Mouse (Mus musculus) adrenal gland, postnatal 25 days (tissue): ENCODE data around the gene Kcnj15. TPM values are rescaled to one million over a fixed set of nuclear protein-coding genes. Genes with fewer than 3 reads are reported as not detected.

Source experiments
- DNase-seq: peaks from one replicate; pipeline ENCODE4 v3.0.0; 2021; ENCODE audit warnings: mixed read lengths
- total RNA-seq: library from RNA; stranded (reverse); gene quantifications from 2 replicates; pipeline ENCODE4 v1.2.3, GENCODE M21; 2021

Gene Kcnj15
- total RNA-seq, 1 experiment from 2014 or later: 0.88 TPM

DNA sequence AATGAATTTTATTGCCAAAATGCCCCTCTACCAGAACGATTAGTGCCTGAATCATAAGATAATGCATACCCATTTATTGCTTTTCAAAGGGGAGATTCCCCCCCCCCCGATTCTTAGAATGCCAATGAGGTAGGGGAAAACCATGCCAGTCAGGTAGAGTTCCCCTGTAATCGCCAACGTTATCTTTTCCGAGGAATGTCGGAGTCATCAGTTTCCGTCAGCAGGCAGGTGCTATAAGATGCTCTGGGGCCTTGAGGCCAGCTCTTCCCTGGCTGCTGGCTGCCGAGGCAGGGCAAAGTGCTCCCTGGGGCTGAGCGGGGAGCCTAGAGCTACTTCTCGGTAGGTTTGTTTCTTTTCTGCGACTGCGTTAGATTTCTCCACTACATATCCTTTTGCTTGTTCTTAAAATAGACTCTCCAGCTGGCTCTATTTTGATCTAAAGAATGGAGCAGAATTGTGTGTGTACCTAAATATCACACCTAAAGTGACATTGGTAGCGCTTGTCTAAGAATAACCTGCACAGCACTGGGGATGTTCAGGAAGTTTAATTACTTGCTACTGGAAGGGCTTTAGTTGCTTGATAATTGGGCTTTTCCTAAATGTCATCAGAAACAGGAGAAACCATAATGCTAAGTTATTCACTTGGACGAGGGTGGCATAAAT lies 35.6 kb downstream of the Kcnj15 start:
- DNase-seq: no peak

DNA sequence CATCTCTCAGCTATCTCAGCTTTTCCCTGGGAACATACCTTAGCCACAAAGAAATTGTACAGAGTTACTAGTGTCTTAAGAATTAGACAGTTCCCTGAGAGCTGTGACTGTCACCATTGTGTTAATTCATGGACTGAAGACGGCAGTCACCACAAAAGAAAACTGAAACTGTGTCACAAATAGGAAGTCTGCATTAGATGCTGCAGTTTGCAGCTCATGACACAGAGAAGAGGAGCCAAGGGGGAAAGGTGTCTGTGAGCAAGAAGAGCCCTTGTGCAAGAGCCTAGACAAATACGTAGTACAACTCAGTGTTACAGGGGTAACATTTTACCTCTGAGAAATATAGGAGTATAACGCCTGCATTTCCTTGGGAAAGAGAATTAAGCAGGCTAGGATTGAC lies 40.3 kb downstream of the Kcnj15 start:
- no peak for DNase-seq

DNA sequence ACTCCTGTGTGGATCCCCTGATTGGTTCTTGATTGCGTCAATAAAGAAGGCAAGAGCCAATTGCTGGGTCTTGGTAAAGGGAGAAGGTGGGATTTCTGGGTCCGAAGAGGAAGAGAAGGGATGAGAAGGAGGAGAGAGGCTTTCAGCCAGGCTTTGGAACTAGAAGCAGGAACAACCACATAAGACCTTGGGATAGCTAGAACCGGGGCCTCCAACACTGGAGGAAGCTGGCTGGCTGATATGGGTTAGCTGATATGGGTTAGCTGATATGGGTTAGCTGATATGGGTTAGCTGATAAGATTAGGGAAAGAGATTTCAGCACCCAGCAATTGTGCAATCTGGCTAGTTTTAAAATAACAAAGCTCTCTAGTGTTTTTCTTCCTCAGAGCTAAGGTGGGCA lies 44.3 kb downstream of the Kcnj15 start:
- no peak for DNase-seq

DNA sequence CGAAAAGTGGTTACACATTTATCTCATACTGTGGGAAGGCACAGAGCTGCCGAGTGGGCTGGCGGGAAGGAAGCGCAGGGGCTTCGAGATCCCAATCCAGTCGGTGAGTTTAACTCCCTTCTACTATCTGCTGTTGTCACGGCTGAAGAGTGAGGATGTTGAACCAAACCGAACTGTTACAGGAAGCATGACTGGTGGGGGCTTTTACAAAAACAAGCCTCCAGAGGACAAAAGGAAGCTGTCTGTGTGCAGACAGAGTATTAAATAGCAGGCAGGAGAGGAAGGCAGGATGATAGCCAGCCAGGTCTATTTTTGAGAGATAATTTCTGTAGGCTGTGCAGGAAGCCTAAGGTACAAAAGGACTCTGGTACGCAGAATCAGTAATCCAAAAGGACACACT lies 46.3 kb downstream of the Kcnj15 start:
- DNase-seq: no peak

DNA sequence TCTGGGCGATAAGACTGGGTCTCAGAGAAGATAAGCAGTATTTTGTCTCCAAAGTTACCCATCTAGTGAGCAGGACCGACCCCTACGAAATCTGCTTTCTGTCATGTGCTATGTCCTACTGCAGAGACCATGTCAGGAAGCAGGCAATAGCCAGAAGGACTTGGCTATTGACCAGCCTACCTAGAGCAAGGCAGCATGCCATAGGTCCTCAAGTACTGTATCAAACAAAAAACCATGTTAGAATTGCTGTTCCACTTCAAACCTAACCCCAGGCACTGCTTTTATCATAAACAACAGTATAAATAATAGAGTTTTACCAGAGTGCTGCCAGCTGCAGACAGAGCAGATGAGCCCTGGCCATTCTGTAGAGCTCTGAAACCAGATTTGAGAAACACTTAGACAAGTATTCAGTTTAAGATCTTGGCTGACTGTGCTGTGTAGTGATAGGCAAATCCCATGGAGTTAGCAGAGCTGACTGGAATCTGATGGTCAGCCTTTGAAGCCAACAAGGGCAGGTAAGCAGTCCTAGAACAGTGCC lies 50.5 kb downstream of the Kcnj15 start:
- no peak for DNase-seq

DNA sequence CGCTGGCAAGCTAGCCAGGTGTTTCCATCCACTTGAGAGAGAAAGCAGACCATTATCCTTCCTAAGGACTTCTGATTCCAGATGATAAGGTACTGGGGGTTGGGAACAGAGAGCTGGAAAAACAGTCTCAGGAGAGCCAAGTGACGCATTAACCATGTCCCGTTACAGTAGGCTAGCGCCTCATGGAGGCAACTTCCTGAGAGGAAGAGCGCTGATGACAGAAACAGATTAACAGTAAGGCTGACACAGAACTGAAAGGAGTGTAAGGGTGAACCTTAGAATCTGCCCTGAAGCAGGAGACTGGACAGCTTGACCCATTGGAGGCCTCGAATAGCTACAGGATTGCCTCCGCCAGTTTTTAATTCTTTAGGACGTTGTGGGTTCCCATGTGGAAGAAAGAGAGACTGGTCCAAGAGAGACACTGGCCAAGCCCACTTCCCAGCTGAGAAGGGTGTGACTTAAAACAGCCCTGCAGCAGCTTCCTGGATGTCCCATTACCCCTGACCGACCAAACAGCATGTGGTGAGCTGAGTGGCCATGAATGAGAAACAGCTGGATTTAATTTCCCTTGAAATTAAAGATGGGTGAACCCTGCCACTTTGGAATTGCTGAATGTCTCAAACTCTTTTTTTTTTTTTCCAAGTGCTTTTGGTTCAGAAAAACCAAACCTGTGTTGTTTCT lies 64.7 kb downstream of the Kcnj15 start:
- no peak for DNase-seq

DNA sequence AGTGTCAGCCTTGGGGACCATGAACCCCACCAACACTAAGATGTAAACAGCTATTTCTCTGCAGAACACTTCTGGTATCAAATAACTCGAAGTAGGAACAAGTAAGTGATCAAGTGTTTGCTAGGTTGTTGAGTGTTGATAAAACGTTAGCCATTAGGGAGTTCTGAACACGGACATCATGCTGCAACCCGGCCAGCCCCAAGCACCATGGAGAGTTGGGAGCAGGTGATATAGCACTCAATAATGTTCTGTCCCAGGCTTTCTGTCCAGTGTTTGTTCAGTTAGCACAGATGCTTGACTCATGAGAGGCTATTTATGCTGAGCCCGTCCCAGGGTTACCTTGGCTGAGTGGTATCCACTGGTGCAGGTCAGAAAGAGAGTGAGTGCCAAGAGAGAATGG lies 74.8 kb downstream of the Kcnj15 start:
- DNase-seq: no peak

DNA sequence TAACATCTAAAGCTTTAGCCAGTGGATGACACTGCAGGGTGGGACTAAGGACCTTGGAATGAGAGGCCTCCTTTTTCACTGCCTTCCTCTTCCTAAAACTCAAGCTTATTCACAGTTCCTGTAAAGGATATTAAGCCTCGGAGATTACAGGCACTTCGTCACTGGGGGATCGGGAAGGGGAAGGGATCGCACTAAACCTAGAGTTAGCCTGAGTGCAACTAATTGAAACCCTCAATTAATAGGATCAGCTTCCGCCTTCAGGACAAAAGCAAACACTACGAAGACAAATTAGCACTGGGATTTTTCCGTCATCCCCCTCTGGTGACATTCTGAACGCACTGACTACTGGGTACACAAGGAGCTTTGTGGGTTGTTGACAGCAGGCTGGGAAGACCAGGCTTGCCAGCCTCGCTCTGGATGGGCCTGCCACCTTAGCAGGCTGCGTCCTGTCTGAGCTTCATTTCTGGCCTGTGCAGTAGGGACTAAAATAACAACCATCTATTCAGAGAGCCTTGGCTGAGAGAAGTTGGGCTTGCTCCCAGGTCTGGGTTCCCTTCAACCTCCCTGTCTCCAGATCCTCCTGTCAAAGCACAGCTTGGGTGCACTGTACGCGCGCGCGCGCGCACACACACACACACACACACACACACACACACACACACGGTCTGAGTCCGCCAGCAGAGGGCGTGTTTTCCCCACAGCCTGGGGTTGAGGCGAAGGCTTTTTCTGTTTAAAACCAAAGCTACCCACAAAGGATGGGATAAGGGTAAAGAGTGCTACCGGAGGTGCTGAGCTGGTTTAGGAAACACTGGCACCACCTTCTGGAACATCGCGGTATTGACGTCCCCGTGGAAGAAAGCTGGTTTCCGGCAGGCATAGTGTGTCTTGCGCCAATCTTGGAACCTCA lies 83.8 kb downstream of the Kcnj15 start:
- DNase-seq: peak; percentile 73

DNA sequence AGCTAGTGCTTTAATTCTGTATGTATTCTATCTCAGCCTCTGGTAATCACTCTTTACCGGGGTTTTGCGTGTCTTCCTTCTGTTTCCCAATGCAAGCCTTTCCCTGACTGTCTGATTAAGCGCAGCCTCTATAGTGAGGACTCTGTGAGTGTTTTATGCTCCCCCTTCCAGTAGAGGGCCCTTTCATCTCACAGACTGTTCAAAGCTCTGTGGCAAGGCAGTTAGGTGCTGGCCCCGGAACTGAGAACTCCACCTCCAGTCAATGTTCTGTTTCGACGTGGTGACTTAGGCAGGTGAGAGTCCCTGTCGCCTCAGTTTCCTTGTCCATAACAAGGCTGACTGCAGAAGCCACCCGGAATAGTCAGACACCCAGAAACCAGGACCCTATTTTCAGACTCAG lies 84.7 kb downstream of the Kcnj15 start:
- DNase-seq: no peak

DNA sequence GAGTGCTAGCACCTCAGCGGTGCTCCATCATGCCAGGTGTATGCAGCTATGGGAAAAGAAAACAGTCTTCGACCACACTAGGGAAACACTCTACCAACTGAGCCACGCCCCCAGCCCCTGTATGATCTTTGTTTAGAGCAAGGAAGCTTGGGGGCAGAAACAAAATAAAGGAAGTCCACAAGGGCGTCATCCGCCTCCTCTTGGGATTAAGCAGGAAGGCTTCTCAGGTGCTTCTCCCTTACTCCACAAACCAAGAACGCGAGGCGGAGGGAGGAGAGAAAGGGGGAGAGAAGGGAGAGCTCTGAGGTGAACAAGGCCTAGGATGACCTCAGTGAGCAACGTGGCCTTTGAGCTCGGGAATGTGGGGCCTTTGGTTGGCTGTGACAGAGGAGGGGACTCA lies 87.6 kb downstream of the Kcnj15 start:
- no peak for DNase-seq

DNA sequence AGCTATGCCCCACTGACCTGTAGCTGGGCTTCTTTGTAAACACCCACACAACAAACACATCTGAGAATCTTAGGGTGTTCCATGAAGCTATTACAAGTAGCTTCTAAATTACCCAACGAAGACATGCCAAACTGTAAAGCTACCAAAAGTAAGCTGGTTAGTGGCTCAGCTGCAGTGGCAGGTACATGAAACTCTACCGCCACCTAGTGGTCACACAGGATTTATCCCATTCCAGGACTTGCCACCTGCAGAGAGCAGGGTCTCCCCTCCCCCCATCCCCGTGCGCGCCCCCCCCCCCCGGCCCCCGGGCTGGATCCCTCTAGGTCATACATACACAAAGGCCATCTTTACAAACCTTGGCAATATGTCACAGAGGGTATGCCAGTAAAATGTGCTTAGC lies 88.5 kb downstream of the Kcnj15 start:
- DNase-seq: peak; percentile 56

DNA sequence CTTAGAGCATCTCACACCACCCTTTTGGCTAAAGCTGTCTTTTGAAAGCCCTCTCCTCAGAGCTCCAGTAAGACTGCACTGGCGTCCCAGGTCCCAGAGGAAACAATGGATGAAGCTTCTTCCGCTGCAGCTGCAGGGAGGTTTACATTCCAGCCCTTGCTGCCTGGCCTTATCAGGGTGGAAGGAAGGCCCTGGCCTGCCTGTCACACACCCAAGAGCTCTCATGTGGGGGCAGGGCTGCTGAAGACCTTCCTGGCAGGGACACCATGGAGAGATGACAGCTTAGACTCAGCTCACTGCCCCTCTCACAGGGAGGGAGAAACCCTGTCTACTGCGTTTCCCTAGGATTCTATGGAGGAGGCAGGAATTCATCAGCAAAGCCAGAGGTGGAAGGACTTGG lies 89.8 kb downstream of the Kcnj15 start:
- DNase-seq: peak; percentile 30

DNA sequence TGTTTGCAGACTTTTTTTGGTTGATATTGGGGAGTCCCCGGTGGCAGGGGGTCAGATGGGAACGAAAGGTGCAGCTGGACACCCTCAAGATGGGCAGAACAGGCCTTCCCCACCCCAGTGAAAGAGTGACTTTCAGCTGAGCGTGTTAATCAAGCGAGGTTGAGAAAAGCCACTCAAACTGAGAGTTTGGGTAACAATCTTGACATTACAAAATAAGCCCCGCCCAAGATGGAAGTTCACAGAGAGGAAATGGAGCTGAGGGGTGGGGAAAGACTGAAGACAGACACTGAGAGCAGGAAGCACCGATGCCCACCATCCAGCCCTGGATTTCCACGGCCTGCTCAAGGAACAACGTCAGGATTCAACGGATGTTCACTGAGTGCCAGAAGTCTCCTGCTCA lies 91.2 kb downstream of the Kcnj15 start:
- DNase-seq: no peak

DNA sequence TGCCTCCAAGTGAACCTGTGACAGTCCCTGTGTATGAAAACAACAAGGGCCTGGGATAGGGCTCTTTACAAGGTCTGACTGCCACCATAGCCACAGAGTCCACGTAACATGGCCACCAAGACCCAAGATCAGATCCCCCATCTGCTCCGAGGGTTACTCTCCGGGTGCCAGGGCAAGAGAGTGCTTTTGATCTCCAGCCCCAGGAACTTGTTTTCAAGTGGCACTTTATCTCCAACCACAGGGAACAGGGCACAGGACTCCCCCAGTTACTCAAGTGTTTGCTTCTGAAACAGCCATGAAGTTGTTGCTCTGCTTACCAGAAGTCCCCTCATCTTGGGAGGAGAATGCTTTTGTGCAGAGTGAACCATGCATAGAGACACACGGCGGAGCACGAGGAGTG lies 92.0 kb downstream of the Kcnj15 start:
- no peak for DNase-seq

DNA sequence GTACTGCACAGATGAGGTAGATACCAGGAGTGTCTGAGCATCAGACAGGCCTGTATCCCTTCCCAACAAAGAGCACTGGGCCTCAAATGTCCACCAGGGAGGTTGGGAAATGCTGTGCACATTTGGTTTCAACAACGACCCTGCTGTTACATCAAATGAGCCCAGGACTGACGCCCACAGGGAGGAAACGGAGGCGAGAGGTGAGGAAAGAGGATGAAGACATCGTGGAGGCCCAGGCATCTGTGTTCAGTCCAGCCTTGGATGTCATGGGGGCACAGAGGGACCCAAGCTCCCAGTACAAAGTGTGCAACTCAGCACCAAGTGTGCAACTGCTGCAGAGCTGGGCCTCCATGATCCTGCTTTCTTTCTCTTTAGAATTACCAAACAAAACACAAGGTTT lies 92.4 kb downstream of the Kcnj15 start:
- DNase-seq: no peak
